Mouse (Mus musculus) midbrain, embryonic 12.5 days (tissue): ENCODE measurements around the gene Zcchc2. TPM values are rescaled to one million over a fixed set of nuclear protein-coding genes. Genes with fewer than 3 reads are reported as not detected.

ENCODE experiments used
- ATAC-seq: fragments of 200-750 bp; cut with Nextera tagmentation; 2 replicates; pipeline ENCODE4 v1.8.0; 2017; ENCODE audit warnings: low read depth, moderate TSS enrichment, moderate library complexity; ENCODE audit not compliant: low FRiP score
- H3K27ac ChIP-seq: fragments of 300-500 bp; sonication (generic); replicated peaks from 2 replicates; pipeline ENCODE4 v1.5.1; 2016; ENCODE audit warnings: mild to moderate bottlenecking
- H3K27me3 ChIP-seq: fragments of 300-500 bp; sonication (generic); 2 replicates; pipeline ENCODE4 v1.6.1; 2016; ENCODE audit warnings: mild to moderate bottlenecking
- H3K36me3 ChIP-seq: fragments of 300-500 bp; sonication (generic); 2 replicates; pipeline ENCODE4 v1.6.1; 2016
- H3K4me1 ChIP-seq: fragments of 300-500 bp; sonication (generic); 2 replicates; pipeline ENCODE4 v1.6.1; 2016
- H3K4me2 ChIP-seq: fragments of 300-500 bp; sonication (generic); replicated peaks from 2 replicates; pipeline ENCODE4 v1.6.1; 2016; ENCODE audit warnings: mild to moderate bottlenecking, moderate library complexity
- H3K4me3 ChIP-seq: fragments of 300-500 bp; sonication (generic); 2 replicates; pipeline ENCODE4 v1.5.1; 2016; ENCODE audit warnings: mild to moderate bottlenecking
- H3K9ac ChIP-seq: fragments of 300-500 bp; sonication (generic); replicated peaks from 2 replicates; pipeline ENCODE4 v1.6.1; 2016; ENCODE audit warnings: mild to moderate bottlenecking, moderate library complexity
- H3K9me3 ChIP-seq: fragments of 300-500 bp; sonication (generic); 2 replicates; pipeline ENCODE4 v1.6.1; 2016; ENCODE audit warnings: mild to moderate bottlenecking
- WGBS: fragments of 180-500 bp; shearing (Covaris S2); methylation state at CpG from one replicate; pipeline ENCODE4 v1.1.7; 2016; 5-methylcytosine and 5-hydroxymethylcytosine counted together
- polyA plus RNA-seq: library from polyadenylated mRNA; unstranded; fragments of >200 nt; fragmentation: Nextera tagmentation; extraction: Ambion mirVana; gene quantifications from 2 replicates; pipeline ENCODE4 v1.2.1, GENCODE M21; 2016

Gene Zcchc2
- polyA plus RNA-seq: 1.7 and 2.2 TPM in 2 replicates

DNA sequence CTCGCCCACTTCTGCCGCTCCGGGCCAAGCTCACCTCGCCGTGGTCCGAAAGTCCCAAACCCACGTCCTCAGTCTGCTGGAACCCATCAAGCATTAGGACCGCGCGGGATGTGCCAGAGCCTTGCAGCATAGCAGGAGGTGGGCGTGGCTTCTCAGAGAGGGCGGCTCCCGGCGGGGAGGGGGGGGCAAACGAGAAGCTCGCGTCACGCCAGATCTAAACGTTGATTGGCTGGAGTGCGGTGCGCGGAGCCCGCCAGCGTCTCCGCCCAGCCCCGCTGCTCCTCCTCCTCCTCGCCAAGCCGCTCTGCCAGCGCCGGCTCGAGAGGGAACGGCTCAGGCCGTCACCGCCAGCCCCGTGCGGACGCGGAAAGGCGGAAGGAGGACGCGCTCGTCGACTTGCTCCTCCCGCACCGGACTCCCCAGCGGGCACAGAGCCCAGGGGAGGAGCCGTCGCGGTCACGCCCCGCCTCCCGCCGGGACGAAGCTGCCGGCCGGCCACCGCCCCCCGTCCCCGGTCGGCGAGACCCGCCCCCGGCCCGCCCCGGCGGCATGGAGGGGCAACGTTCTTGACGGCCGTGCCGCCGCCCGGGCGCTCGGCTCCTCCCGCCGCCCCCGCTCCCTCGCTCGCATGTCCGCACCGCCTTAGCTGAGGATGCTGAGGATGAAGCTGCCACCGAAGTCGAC is at the start of gene Zcchc2:
Gene Zcchc2, plus strand, starts transcription at position 269 of the 684 bp plus-strand sequence.
- ATAC-seq: peak; percentile 95
- Histone ChIP-seq H3K4me3 (peak within 1 kb of the TSS; percentile 78), H3K27me3 (no peaks in the 10 kb centered on the region; the same call in 1 of the 2 replicates), H3K9ac (peak within 1 kb of the TSS; percentile 85), H3K4me1 (peaks cover 24% of the 10 kb centered on the region), H3K9me3 (no peaks in the 10 kb centered on the region), H3K4me2 (peak within 1 kb of the TSS; percentile 96), H3K27ac (peak within 1 kb of the TSS; percentile 93), H3K36me3 (no peaks in the 10 kb centered on the region)
- under 1% methylated on average over 38 of the region's 83 CpGs for WGBS

DNA sequence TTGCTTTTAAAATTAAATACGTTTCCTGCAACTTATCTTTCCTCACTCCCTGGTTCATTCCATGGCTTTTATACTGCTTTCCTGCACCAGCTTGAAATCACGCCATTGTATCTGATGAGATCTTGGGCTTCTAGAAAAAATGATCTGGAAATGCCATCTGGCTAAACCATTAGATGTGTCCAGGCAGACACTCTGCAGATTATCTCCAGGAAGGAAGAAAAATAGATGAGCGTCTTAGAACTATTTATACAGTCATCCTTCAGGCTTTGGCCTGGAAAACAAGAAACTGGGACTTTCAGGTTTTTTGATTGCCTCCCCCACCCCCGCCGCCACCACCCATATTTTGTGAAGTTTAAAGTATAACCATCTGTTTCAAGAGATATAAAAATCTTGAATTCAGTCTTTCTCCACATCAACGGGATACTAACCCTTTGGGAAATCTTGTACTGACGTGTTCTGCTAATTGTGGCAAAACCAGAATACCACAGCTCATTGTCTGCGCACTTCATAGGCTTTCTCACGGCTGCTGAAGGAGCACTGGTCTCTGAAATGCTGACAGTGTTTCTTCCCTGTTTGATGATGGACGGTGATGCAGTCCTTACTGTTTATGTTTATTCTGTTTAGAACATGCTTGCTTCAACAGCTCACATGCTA is 45.2 kb upstream of the Zcchc2 start:
- peaks cover 3% of the 10 kb centered on the region; the same call in 1 of the 2 replicates for H3K4me1 ChIP-seq
- no peaks in the 10 kb centered on the region for H3K27me3 ChIP-seq
- no peaks in the 10 kb centered on the region for H3K9me3 ChIP-seq
- no peak overlapping the region for H3K9ac ChIP-seq
- no peak overlapping the region for H3K4me3 ChIP-seq
- ATAC-seq: no peak
- no peak overlapping the region for H3K27ac ChIP-seq
- no peak overlapping the region for H3K4me2 ChIP-seq
- H3K36me3 ChIP-seq: no peaks in the 10 kb centered on the region
- 88% methylated on average over 10 of the region's 10 CpGs for WGBS

- ATAC-seq: no peak
- peaks cover 3% of the 10 kb centered on the region; the same call in 1 of the 2 replicates for H3K4me1 ChIP-seq
- no peak overlapping the region for H3K27ac ChIP-seq
- no peak overlapping the region for H3K4me3 ChIP-seq
- no peaks in the 10 kb centered on the region for H3K9me3 ChIP-seq
- H3K4me2 ChIP-seq: no peak overlapping the region
- H3K36me3 ChIP-seq: no peaks in the 10 kb centered on the region
- H3K9ac ChIP-seq: no peak overlapping the region
- WGBS: 79% methylated on average over 13 of the region's 13 CpGs
- no peaks in the 10 kb centered on the region for H3K27me3 ChIP-seq
Measured at GRCm38 (mm10) chr1:105946581-105947540, 43.3 kb upstream of the Zcchc2 start.

- H3K4me2 ChIP-seq: no peak overlapping the region
- ATAC-seq: peak; percentile 57
- H3K9me3 ChIP-seq: no peaks in the 10 kb centered on the region
- H3K4me3 ChIP-seq: no peak overlapping the region
- WGBS: 80% methylated on average over 6 of the region's 6 CpGs
- H3K27ac ChIP-seq: no peak overlapping the region
- no peaks in the 10 kb centered on the region for H3K36me3 ChIP-seq
- no peaks in the 10 kb centered on the region for H3K27me3 ChIP-seq
- peaks cover 3% of the 10 kb centered on the region; the same call in 1 of the 2 replicates for H3K4me1 ChIP-seq
- H3K9ac ChIP-seq: no peak overlapping the region
Measured at GRCm38 (mm10) chr1:105948352-105948751, 41.9 kb upstream of the Zcchc2 start.

DNA sequence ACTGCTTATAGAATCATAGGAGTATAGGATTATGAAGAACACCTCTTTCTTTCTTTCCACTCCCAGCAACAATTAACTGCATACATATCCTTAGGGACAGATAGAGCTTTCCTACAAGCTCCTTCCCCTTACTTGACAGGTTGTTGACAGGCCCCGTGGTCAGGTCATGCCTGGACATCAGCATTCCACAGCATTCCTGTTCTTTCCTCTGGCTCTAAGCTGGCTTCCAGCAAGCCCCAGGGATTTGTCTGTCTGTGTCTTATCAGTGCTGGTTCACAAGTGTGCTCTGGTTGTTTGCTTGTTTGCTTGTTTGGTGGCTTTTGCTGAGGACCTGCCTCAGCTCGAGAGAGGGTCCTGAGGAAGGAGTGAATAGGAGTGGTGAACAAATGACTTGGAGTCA is 36.6 kb upstream of the Zcchc2 start:
- Histone ChIP-seq H3K27ac (no peak overlapping the region), H3K36me3 (no peaks in the 10 kb centered on the region), H3K9ac (no peak overlapping the region), H3K9me3 (no peaks in the 10 kb centered on the region), H3K27me3 (no peaks in the 10 kb centered on the region), H3K4me3 (no peak overlapping the region), H3K4me2 (no peak overlapping the region), H3K4me1 (no peaks in the 10 kb centered on the region)
- no peak for ATAC-seq
- WGBS: 74% methylated on average over 2 of the region's 2 CpGs

- Histone ChIP-seq H3K9ac (no peak overlapping the region), H3K27ac (no peak overlapping the region), H3K4me3 (no peak overlapping the region), H3K4me2 (no peak overlapping the region), H3K27me3 (no peaks in the 10 kb centered on the region), H3K9me3 (no peaks in the 10 kb centered on the region), H3K36me3 (no peaks in the 10 kb centered on the region), H3K4me1 (no peaks in the 10 kb centered on the region)
- ATAC-seq: no peak
Measured at GRCm38 (mm10) chr1:105954047-105954446, 36.2 kb upstream of the Zcchc2 start.

DNA sequence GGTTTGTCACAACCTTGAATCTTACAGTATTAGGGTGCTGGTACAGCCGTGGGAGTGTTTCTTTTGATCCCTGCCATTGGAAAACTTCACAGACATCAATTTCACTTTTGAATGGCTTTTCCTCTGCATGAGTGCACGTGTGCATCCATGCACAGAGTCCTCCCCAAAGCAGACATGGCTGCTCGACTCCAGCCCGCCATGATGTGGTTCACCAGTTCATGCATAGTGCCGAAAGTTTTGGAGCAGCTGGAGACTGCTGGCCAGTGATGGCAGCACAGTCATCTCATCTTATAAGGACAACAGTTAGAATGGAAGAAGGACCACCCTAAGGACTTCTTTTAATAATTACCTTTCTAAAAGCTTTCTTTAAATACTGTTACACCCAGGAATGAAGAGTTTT is 34.1 kb upstream of the Zcchc2 start:
- H3K27ac ChIP-seq: no peak overlapping the region
- H3K27me3 ChIP-seq: no peaks in the 10 kb centered on the region
- no peak overlapping the region for H3K9ac ChIP-seq
- 64% methylated on average over 5 of the region's 5 CpGs for WGBS
- H3K4me1 ChIP-seq: no peaks in the 10 kb centered on the region
- H3K36me3 ChIP-seq: no peaks in the 10 kb centered on the region
- H3K4me2 ChIP-seq: no peak overlapping the region
- no peak for ATAC-seq
- H3K4me3 ChIP-seq: no peak overlapping the region
- H3K9me3 ChIP-seq: no peaks in the 10 kb centered on the region

GRCm38 (mm10) chr1:105961472-105961871 is 28.7 kb upstream of the Zcchc2 start:
- no peaks in the 10 kb centered on the region for H3K36me3 ChIP-seq
- H3K9ac ChIP-seq: no peak overlapping the region
- no peaks in the 10 kb centered on the region for H3K27me3 ChIP-seq
- H3K27ac ChIP-seq: no peak overlapping the region
- 81% methylated on average over 4 of the region's 4 CpGs for WGBS
- no peaks in the 10 kb centered on the region for H3K9me3 ChIP-seq
- H3K4me3 ChIP-seq: no peak overlapping the region
- no peak for ATAC-seq
- H3K4me1 ChIP-seq: no peaks in the 10 kb centered on the region
- H3K4me2 ChIP-seq: no peak overlapping the region

DNA sequence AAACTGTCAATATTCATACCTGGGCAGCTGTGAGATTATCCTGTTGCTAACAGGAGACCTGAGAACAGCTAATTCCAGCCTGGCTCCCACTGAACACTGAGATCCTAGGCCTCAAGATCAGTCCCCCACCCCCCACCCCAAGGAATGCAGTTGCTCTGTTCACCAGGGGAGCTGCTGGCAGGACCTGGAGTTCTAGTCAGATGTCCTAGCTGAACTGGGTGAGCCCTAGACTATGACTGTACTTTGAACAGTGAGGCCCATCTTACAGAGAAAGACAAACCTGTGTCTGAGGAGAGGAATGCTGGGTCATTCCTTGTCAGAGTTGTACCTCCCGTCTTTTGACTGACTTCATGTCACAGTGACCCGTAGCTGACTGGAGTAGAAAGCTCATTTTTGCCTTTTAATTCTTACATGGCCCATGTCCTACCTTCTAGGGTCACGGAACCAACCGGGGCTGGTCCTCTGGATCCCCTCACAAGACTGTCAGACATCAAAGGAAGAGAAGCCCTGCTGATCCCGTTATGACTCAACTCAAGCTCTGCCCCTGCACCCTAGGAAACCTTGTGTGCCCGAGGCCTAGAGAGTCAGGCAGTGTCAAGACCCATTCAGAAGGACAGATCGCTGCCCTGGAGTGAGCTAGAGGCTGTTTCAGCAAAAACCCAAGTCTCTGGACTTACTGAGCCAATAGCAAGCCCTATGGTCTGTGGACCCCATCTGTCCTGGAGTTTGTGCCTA is 28.0 kb upstream of the Zcchc2 start:
- H3K4me2 ChIP-seq: no peak overlapping the region
- no peaks in the 10 kb centered on the region for H3K27me3 ChIP-seq
- H3K27ac ChIP-seq: no peak overlapping the region
- no peaks in the 10 kb centered on the region for H3K9me3 ChIP-seq
- ATAC-seq: no peak
- 64% methylated on average over 7 of the region's 7 CpGs for WGBS
- H3K36me3 ChIP-seq: no peaks in the 10 kb centered on the region
- no peak overlapping the region for H3K9ac ChIP-seq
- H3K4me3 ChIP-seq: no peak overlapping the region
- no peaks in the 10 kb centered on the region for H3K4me1 ChIP-seq

GRCm38 (mm10) chr1:105962852-105963251 is 27.4 kb upstream of the Zcchc2 start:
- Histone ChIP-seq H3K27ac (no peak overlapping the region), H3K4me3 (no peak overlapping the region), H3K27me3 (no peaks in the 10 kb centered on the region), H3K9ac (no peak overlapping the region), H3K36me3 (no peaks in the 10 kb centered on the region), H3K4me1 (no peaks in the 10 kb centered on the region), H3K4me2 (no peak overlapping the region), H3K9me3 (no peaks in the 10 kb centered on the region)
- WGBS: 92% methylated on average over 9 of the region's 9 CpGs
- ATAC-seq: no peak

- Histone ChIP-seq H3K9ac (no peak overlapping the region), H3K36me3 (no peaks in the 10 kb centered on the region), H3K9me3 (no peaks in the 10 kb centered on the region), H3K27ac (no peak overlapping the region), H3K4me1 (no peaks in the 10 kb centered on the region), H3K4me2 (no peak overlapping the region), H3K27me3 (no peaks in the 10 kb centered on the region), H3K4me3 (no peak overlapping the region)
- ATAC-seq: no peak
- 70% methylated on average over 4 of the region's 4 CpGs for WGBS
Measured at GRCm38 (mm10) chr1:105964514-105964913, 25.7 kb upstream of the Zcchc2 start.
